Mouse (Mus musculus): Measurements from ENCODE around the gene Mthfd1l. TPM values are rescaled to one million over a fixed set of nuclear protein-coding genes. Genes with fewer than 3 reads are reported as not detected.

Gene Mthfd1l
- polyA plus RNA-seq, 1 experiment: 12.5 TPM

- H3K27me3 ChIP-seq (ENCODE audit: control insufficient read depth, insufficient read depth, low read length): no peaks in the 10 kb centered on the region
- no peak for TF ChIP-seq CTCF (IDR thresholded peaks at IDR 0.05; ENCODE audit: borderline replicate concordance, insufficient read depth, low read depth, low read length)
- no peak for TF ChIP-seq POLR2A (IDR thresholded peaks at IDR 0.05; ENCODE audit: borderline replicate concordance, insufficient read depth, low read length)
- WGBS: 32% methylated on average over 11 of the region's 11 CpGs
Observed at GRCm38 (mm10) chr10:3941054-3941757, 31.7 kb upstream of the Mthfd1l start.

DNA sequence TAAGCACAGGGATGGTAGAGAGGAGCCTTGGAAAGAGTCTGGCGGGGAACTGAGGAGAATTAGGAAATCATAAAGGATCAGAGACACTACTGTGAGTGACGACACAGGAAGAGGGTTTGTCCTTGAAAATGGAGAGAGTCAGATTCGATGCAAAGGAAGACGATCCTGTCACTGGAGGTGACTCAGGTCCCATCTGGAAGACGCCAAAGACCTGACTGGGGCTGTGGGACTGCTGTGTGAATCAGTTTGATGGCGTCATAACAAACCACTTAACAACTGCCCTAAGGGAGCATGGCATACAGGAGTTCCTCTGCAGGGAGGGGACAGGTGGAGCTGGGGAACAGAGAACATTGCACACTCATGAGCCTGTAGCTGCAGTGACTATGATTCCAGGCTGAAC, 30.6 kb upstream of the Mthfd1l start:
- Histone ChIP-seq H3K27me3 (ENCODE audit: control insufficient read depth, insufficient read depth, low read length) (no peaks in the 10 kb centered on the region), H3K27ac (ENCODE audit: insufficient read depth, low read length) (no peak overlapping the region), H3K4me3 (replicated peaks; ENCODE audit: insufficient read depth, low read depth, low read length) (no peak overlapping the region), H3K4me1 (ENCODE audit: control insufficient read depth, insufficient read depth, low read length) (no peaks in the 10 kb centered on the region)
- no peak for DNase-seq
- WGBS: 84% methylated on average over 6 of the region's 6 CpGs
- TF ChIP-seq CTCF (IDR thresholded peaks at IDR 0.05; ENCODE audit: borderline replicate concordance, insufficient read depth, low read depth, low read length): no peak
- TF ChIP-seq POLR2A (IDR thresholded peaks at IDR 0.05; ENCODE audit: borderline replicate concordance, insufficient read depth, low read length): no peak

More at GRCm38 (mm10) chr10:3941054-3941757, 31.7 kb upstream of the Mthfd1l start:
- no peak for DNase-seq
- H3K4me3 ChIP-seq (replicated peaks; ENCODE audit: insufficient read depth, low read depth, low read length): no peak overlapping the region
- H3K4me1 ChIP-seq (ENCODE audit: control insufficient read depth, insufficient read depth, low read length): no peaks in the 10 kb centered on the region
- no peak overlapping the region for H3K27ac ChIP-seq (ENCODE audit: insufficient read depth, low read length)

GRCm38 (mm10) chr10:3943492-3944395, 29.2 kb upstream of the Mthfd1l start:
- H3K4me3 ChIP-seq (replicated peaks; ENCODE audit: insufficient read depth, low read depth, low read length): no peak overlapping the region
- WGBS: 35% methylated on average over 10 of the region's 10 CpGs
- DNase-seq: peak; percentile 60 to 63
- TF ChIP-seq POLR2A (IDR thresholded peaks at IDR 0.05; ENCODE audit: borderline replicate concordance, insufficient read depth, low read length) (no peak), CTCF (IDR thresholded peaks at IDR 0.05; ENCODE audit: borderline replicate concordance, insufficient read depth, low read depth, low read length) (peak; percentile 85)
- no peak overlapping the region for H3K27ac ChIP-seq (ENCODE audit: insufficient read depth, low read length)
- no peaks in the 10 kb centered on the region for H3K27me3 ChIP-seq (ENCODE audit: control insufficient read depth, insufficient read depth, low read length)
- no peaks in the 10 kb centered on the region for H3K4me1 ChIP-seq (ENCODE audit: control insufficient read depth, insufficient read depth, low read length)

DNA sequence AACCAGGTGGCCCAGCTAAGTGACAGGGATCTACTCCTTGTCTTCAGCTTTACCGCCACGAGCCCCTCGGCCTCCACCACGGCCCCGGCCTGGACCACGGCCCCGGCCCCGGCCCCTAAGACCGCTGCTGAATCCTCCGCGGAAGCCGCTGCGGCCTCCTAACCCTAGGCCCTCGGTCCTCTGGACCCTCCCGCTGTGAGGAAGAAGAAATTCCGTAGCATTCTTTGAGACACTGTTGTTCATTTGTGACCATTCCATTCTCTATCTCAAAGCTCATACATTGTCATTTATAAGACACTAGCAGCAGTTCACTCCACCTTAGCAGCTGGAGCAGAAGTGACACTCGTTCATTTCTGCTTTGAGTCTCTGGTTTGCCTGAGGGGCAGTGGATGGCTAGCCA, 26.0 kb upstream of the Mthfd1l start:
- no peak for TF ChIP-seq POLR2A (IDR thresholded peaks at IDR 0.05; ENCODE audit: borderline replicate concordance, insufficient read depth, low read length)
- no peak for TF ChIP-seq CTCF (IDR thresholded peaks at IDR 0.05; ENCODE audit: borderline replicate concordance, insufficient read depth, low read depth, low read length)
- 91% methylated on average over 17 of the region's 17 CpGs for WGBS

DNA sequence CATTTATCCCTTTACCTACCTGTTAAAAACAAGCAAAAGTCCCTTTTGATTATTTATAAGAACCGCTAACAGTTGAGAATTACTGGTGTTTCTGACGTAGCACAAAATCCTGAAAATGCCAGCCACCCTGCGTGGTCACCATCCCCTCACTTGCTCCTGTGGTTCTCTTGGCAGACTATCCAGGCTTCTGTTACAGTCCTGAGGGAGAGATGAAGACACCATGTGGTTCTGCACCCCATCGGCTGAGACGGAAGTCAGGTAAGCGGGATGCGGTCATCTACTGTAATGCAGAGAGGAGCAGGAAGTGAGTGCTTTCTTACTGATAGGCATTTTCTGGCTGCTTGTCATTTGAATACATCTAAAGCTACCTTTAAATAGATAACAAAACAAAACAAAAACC, 25.6 kb upstream of the Mthfd1l start:
- no peak for DNase-seq
- H3K27ac ChIP-seq (ENCODE audit: insufficient read depth, low read length): no peak overlapping the region
- whole genome bisulfite sequencing: 63% methylated on average over 7 of the region's 7 CpGs
- no peaks in the 10 kb centered on the region for H3K27me3 ChIP-seq (ENCODE audit: control insufficient read depth, insufficient read depth, low read length)
- H3K4me3 ChIP-seq (replicated peaks; ENCODE audit: insufficient read depth, low read depth, low read length): no peak overlapping the region
- TF ChIP-seq CTCF (IDR thresholded peaks at IDR 0.05; ENCODE audit: borderline replicate concordance, insufficient read depth, low read depth, low read length) (no peak), POLR2A (IDR thresholded peaks at IDR 0.05; ENCODE audit: borderline replicate concordance, insufficient read depth, low read length) (no peak)
- H3K4me1 ChIP-seq (ENCODE audit: control insufficient read depth, insufficient read depth, low read length): no peaks in the 10 kb centered on the region

More for the DNA sequence above, 26.0 kb upstream of the Mthfd1l start:
- Histone ChIP-seq H3K27ac (ENCODE audit: insufficient read depth, low read length) (no peak overlapping the region), H3K27me3 (ENCODE audit: control insufficient read depth, insufficient read depth, low read length) (no peaks in the 10 kb centered on the region), H3K4me3 (replicated peaks; ENCODE audit: insufficient read depth, low read depth, low read length) (no peak overlapping the region), H3K4me1 (ENCODE audit: control insufficient read depth, insufficient read depth, low read length) (no peaks in the 10 kb centered on the region)
- no peak for DNase-seq

DNA sequence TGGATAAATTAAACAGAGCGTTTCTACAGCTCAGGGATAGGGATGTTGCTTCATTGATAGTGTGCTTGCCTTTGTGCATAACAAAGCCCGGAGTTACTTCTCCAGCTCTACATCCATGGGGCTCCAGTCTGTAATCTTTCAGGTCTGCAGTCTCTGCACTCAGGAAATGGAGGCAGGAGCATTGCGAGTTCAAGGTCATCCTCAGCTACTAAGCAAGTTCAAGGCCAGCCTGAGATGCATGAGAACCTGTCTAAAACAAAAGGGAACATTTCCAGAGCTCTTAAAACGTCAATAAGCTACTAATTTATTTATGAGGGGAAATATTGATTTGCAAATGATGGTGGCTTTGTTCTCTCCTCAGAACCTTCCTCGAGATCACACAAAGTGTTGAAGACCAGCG, 23.6 kb upstream of the Mthfd1l start:
- Histone ChIP-seq H3K4me3 (replicated peaks; ENCODE audit: insufficient read depth, low read depth, low read length) (no peak overlapping the region), H3K4me1 (ENCODE audit: control insufficient read depth, insufficient read depth, low read length) (no peaks in the 10 kb centered on the region), H3K27me3 (ENCODE audit: control insufficient read depth, insufficient read depth, low read length) (no peaks in the 10 kb centered on the region), H3K27ac (ENCODE audit: insufficient read depth, low read length) (no peak overlapping the region)
- DNase-seq: no peak
- TF ChIP-seq POLR2A (IDR thresholded peaks at IDR 0.05; ENCODE audit: borderline replicate concordance, insufficient read depth, low read length): no peak
- TF ChIP-seq CTCF (IDR thresholded peaks at IDR 0.05; ENCODE audit: borderline replicate concordance, insufficient read depth, low read depth, low read length): no peak
- WGBS: 89% methylated on average over 6 of the region's 6 CpGs

DNA sequence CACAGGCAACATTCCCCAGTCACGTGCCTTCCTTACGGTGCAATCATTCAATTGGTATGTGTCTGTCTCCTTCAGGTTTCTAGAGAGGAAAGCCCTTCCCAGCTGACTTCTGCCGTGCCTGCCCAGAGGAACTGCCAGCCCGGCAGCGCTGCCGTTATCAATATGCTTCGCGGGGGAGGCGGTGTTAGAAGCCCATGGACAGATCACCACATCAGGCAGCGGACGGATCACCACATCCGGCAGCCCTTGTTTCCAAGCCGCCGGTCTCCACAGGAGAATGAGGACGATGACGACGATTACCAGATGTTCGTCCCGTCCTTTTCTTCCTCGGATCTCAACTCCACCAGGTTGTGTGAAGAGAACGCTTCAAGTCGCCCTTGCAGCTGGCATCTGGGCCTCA, 16.4 kb upstream of the Mthfd1l start:
- H3K27ac ChIP-seq (ENCODE audit: insufficient read depth, low read length): no peak overlapping the region
- no peaks in the 10 kb centered on the region for H3K27me3 ChIP-seq (ENCODE audit: control insufficient read depth, insufficient read depth, low read length)
- no peak for DNase-seq
- TF ChIP-seq POLR2A (IDR thresholded peaks at IDR 0.05; ENCODE audit: borderline replicate concordance, insufficient read depth, low read length): no peak
- no peak for TF ChIP-seq CTCF (IDR thresholded peaks at IDR 0.05; ENCODE audit: borderline replicate concordance, insufficient read depth, low read depth, low read length)
- H3K4me3 ChIP-seq (replicated peaks; ENCODE audit: insufficient read depth, low read depth, low read length): no peak overlapping the region
- H3K4me1 ChIP-seq (ENCODE audit: control insufficient read depth, insufficient read depth, low read length): no peaks in the 10 kb centered on the region
- 93% methylated on average over 22 of the region's 22 CpGs for WGBS
